Mouse (Mus musculus) hindbrain, postnatal 0 days (tissue): ENCODE data around the gene Mlana. TPM values are rescaled to one million over a fixed set of nuclear protein-coding genes. Genes with fewer than 3 reads are reported as not detected.

Experiments used
- ATAC-seq: fragments of 200-750 bp; cut with Nextera tagmentation; 2 replicates; pipeline ENCODE4 v1.8.0; 2017; ENCODE audit warnings: mild to moderate bottlenecking, moderate TSS enrichment, moderate library complexity
- DNase-seq: peaks from one replicate; pipeline ENCODE4 v3.0.0-alpha.2; 2015; ENCODE audit warnings: low spot score
- H3K27ac ChIP-seq: fragments of 300-500 bp; sonication (generic); 2 replicates; pipeline ENCODE4 v1.5.1; 2014; ENCODE audit warnings: mild to moderate bottlenecking
- H3K27me3 ChIP-seq: fragments of 300-500 bp; sonication (generic); 2 replicates; pipeline ENCODE4 v1.6.1; 2014; ENCODE audit warnings: low read length, mixed read lengths; ENCODE audit not compliant: insufficient read depth
- H3K36me3 ChIP-seq: fragments of 300-500 bp; sonication (generic); 2 replicates; pipeline ENCODE4 v1.6.1; 2014; ENCODE audit warnings: low read length, mixed read lengths; ENCODE audit not compliant: insufficient read depth
- H3K4me1 ChIP-seq: fragments of 300-500 bp; sonication (generic); 2 replicates; pipeline ENCODE4 v1.6.1; 2014; ENCODE audit warnings: antibody characterized with exemption, low read length, mixed read lengths; ENCODE audit not compliant: insufficient read depth
- H3K4me2 ChIP-seq: fragments of 300-500 bp; sonication (generic); 2 replicates; pipeline ENCODE4 v1.6.1; 2014; ENCODE audit warnings: low read depth, mild to moderate bottlenecking, low read length, moderate library complexity, mixed read lengths
- H3K4me3 ChIP-seq: fragments of 300-500 bp; sonication (generic); 2 replicates; pipeline ENCODE4 v1.5.1; 2014; ENCODE audit warnings: low read length
- H3K9ac ChIP-seq: fragments of 300-500 bp; sonication (generic); replicated peaks from 2 replicates; pipeline ENCODE4 v1.6.1; 2014; ENCODE audit warnings: mild to moderate bottlenecking, low read length, moderate library complexity, mixed read lengths
- H3K9me3 ChIP-seq: fragments of 300-500 bp; sonication (generic); 2 replicates; pipeline ENCODE4 v1.6.1; 2016; ENCODE audit warnings: low read length, mixed read lengths
- CTCF ChIP-seq: IDR thresholded peaks from 2 replicates; pipeline ENCODE4 v1.5.1; 2016; ENCODE audit warnings: antibody characterized with exemption, control low read depth, low read depth
- WGBS: fragments of 180-500 bp; shearing (Covaris S2); extraction: QIAGEN DNeasy Blood & Tissue Kit; methylation state at CpG from one replicate; pipeline ENCODE4 v1.1.7; 2014; 5-methylcytosine and 5-hydroxymethylcytosine counted together
- polyA plus RNA-seq: library from polyadenylated mRNA; unstranded; fragments of >200 nt; fragmentation: Nextera tagmentation; extraction: Ambion mirVana; gene quantifications from 2 replicates; pipeline ENCODE4 v1.2.1, GENCODE M21; 2015
- total RNA-seq: library from RNA; depleted of rRNA; stranded (reverse); fragments of >200 nt; gene quantifications from 2 replicates; pipeline ENCODE4 v1.2.3, GENCODE M21; 2014

Gene Mlana
- total and polyA plus RNA-seq, 2 experiments from 2014 or later, result not detected

- Histone ChIP-seq H3K9ac (no peak overlapping the region), H3K36me3 (no peaks in the 10 kb centered on the region), H3K4me2 (peak overlapping the region; percentile 17; the same call in 1 of the 2 replicates), H3K27ac (no peak overlapping the region), H3K9me3 (no peaks in the 10 kb centered on the region), H3K4me1 (no peaks in the 10 kb centered on the region), H3K4me3 (no peak overlapping the region), H3K27me3 (no peaks in the 10 kb centered on the region)
- ATAC-seq, result no peak
- no peak for TF ChIP-seq CTCF
- DNase-seq, result no peak
- WGBS, result 73% methylated on average over 5 of the region's 5 CpGs
Observed at GRCm38 (mm10) chr19:29708461-29708860, 10.8 kb downstream of the Mlana start.

GRCm38 (mm10) chr19:29709461-29709860 is 11.8 kb downstream of the Mlana start:
- ATAC-seq, result no peak
- H3K36me3 ChIP-seq, result no peaks in the 10 kb centered on the region
- 78% methylated on average over 3 of the region's 3 CpGs for WGBS
- no peaks in the 10 kb centered on the region for H3K4me1 ChIP-seq
- DNase-seq, result no peak
- H3K27ac ChIP-seq, result no peak overlapping the region
- no peak overlapping the region for H3K9ac ChIP-seq
- no peaks in the 10 kb centered on the region for H3K27me3 ChIP-seq
- H3K9me3 ChIP-seq, result no peaks in the 10 kb centered on the region
- no peak for TF ChIP-seq CTCF
- H3K4me2 ChIP-seq, result no peak overlapping the region
- H3K4me3 ChIP-seq, result no peak overlapping the region

GRCm38 (mm10) chr19:29713451-29713850 is 15.8 kb downstream of the Mlana start:
- DNase-seq (no peak), ATAC-seq (no peak)
- H3K4me1 ChIP-seq, result no peaks in the 10 kb centered on the region
- WGBS, result 80% methylated on average over 4 of the region's 4 CpGs
- no peak overlapping the region for H3K4me3 ChIP-seq
- no peak overlapping the region for H3K27ac ChIP-seq
- TF ChIP-seq CTCF, result no peak
- H3K4me2 ChIP-seq, result no peak overlapping the region
- H3K27me3 ChIP-seq, result no peaks in the 10 kb centered on the region
- no peak overlapping the region for H3K9ac ChIP-seq
- no peaks in the 10 kb centered on the region for H3K9me3 ChIP-seq
- H3K36me3 ChIP-seq, result peaks cover 12% of the 10 kb centered on the region

GRCm38 (mm10) chr19:29717854-29718253 is 20.2 kb downstream of the Mlana start:
- no peak for DNase-seq
- Histone ChIP-seq H3K4me3 (no peak overlapping the region), H3K9me3 (no peaks in the 10 kb centered on the region), H3K36me3 (peaks cover 21% of the 10 kb centered on the region), H3K27ac (no peak overlapping the region), H3K4me2 (no peak overlapping the region), H3K4me1 (no peaks in the 10 kb centered on the region), H3K9ac (no peak overlapping the region), H3K27me3 (no peaks in the 10 kb centered on the region)
- WGBS, result 85% methylated on average over 3 of the region's 3 CpGs
- ATAC-seq, result no peak
- TF ChIP-seq CTCF, result no peak

GRCm38 (mm10) chr19:29718476-29718875 is 20.9 kb downstream of the Mlana start:
- H3K36me3 ChIP-seq, result peaks cover 21% of the 10 kb centered on the region
- no peaks in the 10 kb centered on the region for H3K9me3 ChIP-seq
- no peaks in the 10 kb centered on the region for H3K27me3 ChIP-seq
- no peak overlapping the region for H3K4me2 ChIP-seq
- ATAC-seq, result no peak
- no peak for TF ChIP-seq CTCF
- no peak overlapping the region for H3K27ac ChIP-seq
- no peak for DNase-seq
- no peak overlapping the region for H3K9ac ChIP-seq
- H3K4me3 ChIP-seq, result no peak overlapping the region
- 99% methylated on average over 3 of the region's 3 CpGs for WGBS
- H3K4me1 ChIP-seq, result no peaks in the 10 kb centered on the region

GRCm38 (mm10) chr19:29735421-29735820 is 37.8 kb downstream of the Mlana start:
- Histone ChIP-seq H3K4me3 (no peak overlapping the region), H3K36me3 (no peaks in the 10 kb centered on the region), H3K4me2 (no peak overlapping the region), H3K27ac (no peak overlapping the region), H3K9me3 (no peaks in the 10 kb centered on the region), H3K9ac (no peak overlapping the region), H3K27me3 (no peaks in the 10 kb centered on the region), H3K4me1 (no peaks in the 10 kb centered on the region)
- WGBS, result 88% methylated on average over 3 of the region's 3 CpGs
- ATAC-seq, result no peak
- no peak for TF ChIP-seq CTCF
- DNase-seq, result no peak

- Histone ChIP-seq H3K4me3 (no peak overlapping the region), H3K9me3 (no peaks in the 10 kb centered on the region), H3K27me3 (no peaks in the 10 kb centered on the region), H3K4me2 (no peak overlapping the region), H3K36me3 (no peaks in the 10 kb centered on the region), H3K4me1 (no peaks in the 10 kb centered on the region), H3K9ac (no peak overlapping the region), H3K27ac (no peak overlapping the region)
- ATAC-seq (no peak), DNase-seq (no peak)
- WGBS, result 83% methylated on average over 2 of the region's 2 CpGs
- no peak for TF ChIP-seq CTCF
Observed at GRCm38 (mm10) chr19:29739608-29740007, 42.0 kb downstream of the Mlana start.
